Mouse (Mus musculus): ENCODE results near the gene Ndufa13. TPM values are rescaled to one million over a fixed set of nuclear protein-coding genes. Genes with fewer than 3 reads are reported as not detected.

Ndufa13 gene
- total RNA-seq, 2 experiments from 2014 or later = 338 to 343 TPM

- DNase-seq = no peak
These were observed 4.7 kb upstream of the Ndufa13 start for GRCm38 (mm10) chr8:69907106-69907505.

- no peak for DNase-seq
These were observed 3.9 kb upstream of the Ndufa13 start for GRCm38 (mm10) chr8:69906260-69906659.

GRCm38 (mm10) chr8:69904096-69904495, 1.7 kb upstream of the Ndufa13 start:
- no peak for DNase-seq

- peak; percentile 99 for DNase-seq
These were observed 745 bp upstream of the Ndufa13 start for GRCm38 (mm10) chr8:69903063-69903542.

GRCm38 (mm10) chr8:69901484-69902162, 735 bp downstream of the Ndufa13 start:
- DNase-seq = peak; percentile 94

- DNase-seq = no peak
These were observed 1.4 kb downstream of the Ndufa13 start for GRCm38 (mm10) chr8:69900895-69901451.

- no peak for DNase-seq
These were observed 2.5 kb downstream of the Ndufa13 start for GRCm38 (mm10) chr8:69899876-69900275.

- DNase-seq = no peak
These were observed 4.5 kb downstream of the Ndufa13 start for GRCm38 (mm10) chr8:69897857-69898256.

GRCm38 (mm10) chr8:69895772-69896451, 6.4 kb downstream of the Ndufa13 start:
- no peak for DNase-seq

- no peak for DNase-seq
These were observed 7.5 kb downstream of the Ndufa13 start for GRCm38 (mm10) chr8:69894836-69895332.

GRCm38 (mm10) chr8:69893863-69894262, 8.5 kb downstream of the Ndufa13 start:
- DNase-seq = no peak

- no peak for DNase-seq
These were observed 11.5 kb downstream of the Ndufa13 start for GRCm38 (mm10) chr8:69890813-69891241.

- DNase-seq = no peak
These were observed 13.5 kb downstream of the Ndufa13 start for GRCm38 (mm10) chr8:69888902-69889301.

GRCm38 (mm10) chr8:69888244-69888866, 14.0 kb downstream of the Ndufa13 start:
- DNase-seq = no peak

- peak; percentile 67 for DNase-seq
These were observed 14.8 kb downstream of the Ndufa13 start, which contains the start of gene Cilp2 for GRCm38 (mm10) chr8:69887289-69888243. TSS of gene Cilp2 (minus strand) at chr8:69887687.

- no peak for DNase-seq
These were observed 18.2 kb downstream of the Ndufa13 start for GRCm38 (mm10) chr8:69884141-69884540.

- no peak for DNase-seq
These were observed 19.3 kb downstream of the Ndufa13 start for GRCm38 (mm10) chr8:69882833-69883600.

- DNase-seq = peak; percentile 65
These were observed 20.2 kb downstream of the Ndufa13 start for GRCm38 (mm10) chr8:69882021-69882756.

GRCm38 (mm10) chr8:69881261-69881865, 21.0 kb downstream of the Ndufa13 start:
- DNase-seq = no peak

Data from gastrocnemius, postnatal 25 days (tissue).